Mouse (Mus musculus): ENCODE results near the gene Rpl14.

GRCm38 (mm10) chr9:120581941-120582618 lies 10.8 kb downstream of the Rpl14 start:
- TF ChIP-seq CTCF (IDR thresholded peaks at IDR 0.05; ENCODE audit: low read depth) = no peak
- TF ChIP-seq EP300 (IDR thresholded peaks at IDR 0.05; ENCODE audit: low read depth) = no peak
